Comparison of ENCODE assay signal across 8 mouse cellular contexts in genomic region chr7:82649081-82649445, GRCm38 (mm10). TPM values are rescaled to one million over a fixed set of nuclear protein-coding genes. Genes with fewer than 3 reads are reported as not detected.
DNase-seq lines count a peak whose midpoint lies in the region; ATAC-seq and TF ChIP-seq lines count a peak whose summit lies in the region.

No protein-coding gene starts in this region.

- TF ChIP-seq EP300 in MEL (IDR thresholded peaks at IDR 0.05; ENCODE audit: low read depth in 1 of 2, low read length in 2 of 2) = no peak

- peak overlapping the region; percentile 66 for H3K4me2 ChIP-seq in kidney, embryonic 16.5 days (replicated peaks; ENCODE audit: low read depth, low read length)
- peak overlapping the region; percentile 79 for H3K4me2 ChIP-seq in forebrain, embryonic 12.5 days
- peak overlapping the region; percentile 78 for H3K4me2 ChIP-seq in limb, embryonic 12.5 days

- DNase-seq in kidney, adult 11 months = no peak
- peak; percentile 41 for DNase-seq in MEL (ENCODE audit: low read depth, low spot score)
- no peak for DNase-seq in layer of hippocampus, postnatal 10 days (ENCODE audit: low spot score in 2 of 2)
- no peak for DNase-seq in adrenal gland, adult 8-10 months

- H3K9ac ChIP-seq in kidney, embryonic 16.5 days (replicated peaks; ENCODE audit: low read length) = peak overlapping the region; percentile 80; the same call in 1 of the 2 replicates
- H3K9ac ChIP-seq in MEL (ENCODE audit: control insufficient read depth, low read depth, low read length, poor library complexity, severe bottlenecking) = peak overlapping the region; percentile 77
- peak overlapping the region; percentile 72 for H3K9ac ChIP-seq in forebrain, embryonic 12.5 days
- peak overlapping the region; percentile 65 for H3K9ac ChIP-seq in limb, embryonic 12.5 days (replicated peaks)

- H3K36me3 ChIP-seq in kidney, embryonic 16.5 days (ENCODE audit: insufficient read depth, low read length) = no peaks in the 10 kb centered on the region
- H3K36me3 ChIP-seq in MEL (ENCODE audit: control insufficient read depth in 1 of 2, insufficient read depth in 2 of 2, low read length in 2 of 2) = peaks cover 0 to 12% of the 10 kb centered on the region in 2 experiments; a peak in 3 of 4 replicates
- H3K36me3 ChIP-seq in forebrain, embryonic 12.5 days (replicated peaks) = peaks cover 10% of the 10 kb centered on the region
- H3K36me3 ChIP-seq in limb, embryonic 12.5 days = peaks cover 12% of the 10 kb centered on the region

- peaks cover 13% of the 10 kb centered on the region for H3K4me1 ChIP-seq in kidney, embryonic 16.5 days (ENCODE audit: insufficient read depth, low read length)
- no peaks in the 10 kb centered on the region; a peak in 1 of 4 replicates for H3K4me1 ChIP-seq in MEL (ENCODE audit: control insufficient read depth in 1 of 2, insufficient read depth in 2 of 2, low read length in 2 of 2)
- peaks cover 15% of the 10 kb centered on the region for H3K4me1 ChIP-seq in forebrain, embryonic 12.5 days
- peaks cover 14% of the 10 kb centered on the region for H3K4me1 ChIP-seq in limb, embryonic 12.5 days (replicated peaks)
- H3K4me1 ChIP-seq in olfactory bulb, adult 2 months (ENCODE audit: control insufficient read depth, insufficient read depth, low read length) = peaks cover 7% of the 10 kb centered on the region; the same call in 1 of the 2 replicates

- TF ChIP-seq POLR2A in MEL (IDR thresholded peaks at IDR 0.05; ENCODE audit: control insufficient read depth in 1 of 2, insufficient read depth in 1 of 2, low read depth in 1 of 2, low read length in 2 of 2, poor library complexity in 1 of 2) = no peak
- TF ChIP-seq POLR2A in olfactory bulb, adult 2 months (IDR thresholded peaks at IDR 0.05; ENCODE audit: insufficient read depth, low read depth, low read length) = no peak

- H3K4me3 ChIP-seq in kidney, embryonic 16.5 days (ENCODE audit: low read length) = peak overlapping the region; percentile 81
- H3K4me3 ChIP-seq in MEL (ENCODE audit: control insufficient read depth in 1 of 2, insufficient read depth in 1 of 2, low read depth in 2 of 2, low read length in 2 of 2) = peak overlapping the region; percentile 86 to 94
- H3K4me3 ChIP-seq in forebrain, embryonic 12.5 days (replicated peaks) = peak overlapping the region; percentile 78
- H3K4me3 ChIP-seq in limb, embryonic 12.5 days (replicated peaks) = peak overlapping the region; percentile 74
- H3K4me3 ChIP-seq in olfactory bulb, adult 2 months (ENCODE audit: insufficient read depth, low read depth, low read length) = peak overlapping the region; percentile 90

- no peaks in the 10 kb centered on the region for H3K27me3 ChIP-seq in kidney, embryonic 16.5 days (ENCODE audit: insufficient read depth, low read length)
- no peaks in the 10 kb centered on the region for H3K27me3 ChIP-seq in MEL (ENCODE audit: control insufficient read depth in 1 of 2, insufficient read depth in 2 of 2, low read length in 2 of 2)
- no peaks in the 10 kb centered on the region for H3K27me3 ChIP-seq in forebrain, embryonic 12.5 days
- no peaks in the 10 kb centered on the region for H3K27me3 ChIP-seq in limb, embryonic 12.5 days

- no peak for TF ChIP-seq CTCF in MEL (IDR thresholded peaks at IDR 0.05 in 2 of 3, conservative IDR thresholded peaks at IDR 0.05 in 1 of 3; ENCODE audit: control insufficient read depth in 1 of 3, insufficient read depth in 1 of 3, low read depth in 2 of 3, low read length in 3 of 3, poor library complexity in 1 of 3, severe bottlenecking in 1 of 3)
- no peak for TF ChIP-seq CTCF in olfactory bulb, adult 2 months (IDR thresholded peaks at IDR 0.05; ENCODE audit: insufficient read depth, low read depth, low read length)

- ATAC-seq in kidney, embryonic 16.5 days (ENCODE audit: low FRiP score, low TSS enrichment) = peak; percentile 46
- 0 out of 2 replicates have a peak, but pooled peaks have one; percentile 28 for ATAC-seq in forebrain, embryonic 12.5 days (ENCODE audit: low FRiP score)
- no peak for ATAC-seq in limb, embryonic 12.5 days (ENCODE audit: insufficient number of reproducible peaks, insufficient read depth, low FRiP score, low TSS enrichment, low read depth)

- no peak for TF ChIP-seq RAD21 in MEL (IDR thresholded peaks at IDR 0.05; ENCODE audit: low read depth, low read length)

- no peak overlapping the region for H3K27ac ChIP-seq in kidney, embryonic 16.5 days (ENCODE audit: low read length)
- no peak overlapping the region for H3K27ac ChIP-seq in MEL (ENCODE audit: control insufficient read depth, low read depth, low read length)
- H3K27ac ChIP-seq in forebrain, embryonic 12.5 days = no peak overlapping the region
- H3K27ac ChIP-seq in limb, embryonic 12.5 days = no peak overlapping the region
- no peak overlapping the region for H3K27ac ChIP-seq in olfactory bulb, adult 2 months (ENCODE audit: insufficient read depth, low read depth, low read length)

- peaks cover 16% of the 10 kb centered on the region for H3K79me2 ChIP-seq in MEL (ENCODE audit: control insufficient read depth, insufficient read depth, low read length, poor library complexity)

- H3K9me3 ChIP-seq in kidney, embryonic 16.5 days (ENCODE audit: low read length) = no peaks in the 10 kb centered on the region
- no peaks in the 10 kb centered on the region for H3K9me3 ChIP-seq in MEL (replicated peaks; ENCODE audit: insufficient read depth, low read length)
- no peaks in the 10 kb centered on the region for H3K9me3 ChIP-seq in forebrain, embryonic 12.5 days
- H3K9me3 ChIP-seq in limb, embryonic 12.5 days = no peaks in the 10 kb centered on the region

- 16% methylated on average over 6 of the region's 6 CpGs for WGBS in kidney, embryonic 16.5 days
- 19% methylated on average over 6 of the region's 6 CpGs for WGBS in forebrain, embryonic 12.5 days
- WGBS in limb, embryonic 12.5 days = 28% methylated on average over 6 of the region's 6 CpGs
- WGBS in olfactory bulb, adult 2 months = 6% methylated on average over 6 of the region's 6 CpGs

TF ChIP-seq in MEL, 35 proteins besides CTCF, POLR2A, EP300 and RAD21:
- 0 out of 2 replicates have a peak, but pooled peaks have one; percentile 6 for TF ChIP-seq MAX (IDR thresholded peaks at IDR 0.05; ENCODE audit: low read length)
- no peak for TF ChIP-seq MYB (IDR thresholded peaks at IDR 0.05; ENCODE audit: low read depth, low read length)
- no peak for TF ChIP-seq POLR2AphosphoS2 (IDR thresholded peaks at IDR 0.05; ENCODE audit: low read length)
- TF ChIP-seq TBP (IDR thresholded peaks at IDR 0.05; ENCODE audit: low read depth, low read length) = 0 out of 2 replicates have a peak, but pooled peaks have one; percentile 1
- TF ChIP-seq ZNF384 (IDR thresholded peaks at IDR 0.05; ENCODE audit: low read depth, low read length) = no peak
- no peak for TF ChIP-seq ZKSCAN1 (IDR thresholded peaks at IDR 0.05; ENCODE audit: low read depth, low read length)
TF ChIP-seq in MEL: peak in this region for 2.

RNA-seq across cellular contexts. Expression of gene Efl1, which starts 0.6 kb away (rescaled TPM):
- polyA plus RNA-seq in kidney, embryonic 16.5 days (2015; fragmentation: Nextera tagmentation; extraction: Ambion mirVana) = 20.2 and 20.3 TPM in 2 replicates
- total RNA-seq in MEL (2012; rRNA removed) = 11.5 and 12.6 TPM in 2 replicates
- polyA plus RNA-seq in MEL (2012; ENCODE audit: insufficient read depth in 1 of 2, insufficient read length in 2 of 2, low read depth in 1 of 2, low replicate concordance in 2 of 2, missing spikeins in 1 of 2) = 10 to 100 TPM in 1 of 2 experiments, not detected in 1; 15.6 TPM
- 21.1 and 21.3 TPM in 2 replicates for polyA plus RNA-seq in forebrain, embryonic 12.5 days (2016; fragmentation: Nextera tagmentation; extraction: Ambion mirVana)
- 21.0 and 24.3 TPM in 2 replicates for polyA plus RNA-seq in limb, embryonic 12.5 days (2016; fragmentation: Nextera tagmentation; extraction: Ambion mirVana)
- polyA plus RNA-seq in olfactory bulb, adult 2 months (2012; ENCODE audit: insufficient read depth, insufficient read length, low replicate concordance, missing spikeins) = not detected in 2 replicates
- total RNA-seq in layer of hippocampus, postnatal 10 days (2021) = 10 to 100 TPM; 16.7 to 19.3 TPM
- 10 to 100 TPM; 17.3 to 25.8 (median 22.1) TPM for total RNA-seq in adrenal gland, adult 8-10 months (2022)

RNA-seq across cellular contexts. Expression of gene Saxo2, which starts 0.7 kb away (rescaled TPM):
- 6.8 and 7.4 TPM in 2 replicates for polyA plus RNA-seq in kidney, embryonic 16.5 days (2015; fragmentation: Nextera tagmentation; extraction: Ambion mirVana)
- total RNA-seq in MEL (2012; rRNA removed) = 0.85 and 1.5 TPM in 2 replicates
- 1 to 10 TPM in 1 of 2 experiments, not detected in 1; 2.7 TPM for polyA plus RNA-seq in MEL (2012; ENCODE audit: insufficient read depth in 1 of 2, insufficient read length in 2 of 2, low read depth in 1 of 2, low replicate concordance in 2 of 2, missing spikeins in 1 of 2)
- polyA plus RNA-seq in forebrain, embryonic 12.5 days (2016; fragmentation: Nextera tagmentation; extraction: Ambion mirVana) = 7.7 and 10.6 TPM in 2 replicates
- 5.2 and 6.2 TPM in 2 replicates for polyA plus RNA-seq in limb, embryonic 12.5 days (2016; fragmentation: Nextera tagmentation; extraction: Ambion mirVana)
- polyA plus RNA-seq in olfactory bulb, adult 2 months (2012; ENCODE audit: insufficient read depth, insufficient read length, low replicate concordance, missing spikeins) = not detected in 2 replicates
- total RNA-seq in layer of hippocampus, postnatal 10 days (2021) = 10 to 100 TPM; 11.6 to 13.1 TPM
- 1 to 10 TPM; 1.8 to 5.5 (median 3.3) TPM for total RNA-seq in adrenal gland, adult 8-10 months (2022)
